Mouse (Mus musculus) WW6 (cell line): ENCODE results near the gene Gm10670.
"Not testable (repeated sequence)": the region's sequence is repeated elsewhere in the genome, so short reads cannot be mapped to it uniquely, and the experiment has no call there.

Experiments used
- DNase-seq: peaks from one replicate; pipeline ENCODE4 v3.0.0-alpha.2; 2013; ENCODE audit warnings: low read depth, low spot score

Gm10670 gene

DNA sequence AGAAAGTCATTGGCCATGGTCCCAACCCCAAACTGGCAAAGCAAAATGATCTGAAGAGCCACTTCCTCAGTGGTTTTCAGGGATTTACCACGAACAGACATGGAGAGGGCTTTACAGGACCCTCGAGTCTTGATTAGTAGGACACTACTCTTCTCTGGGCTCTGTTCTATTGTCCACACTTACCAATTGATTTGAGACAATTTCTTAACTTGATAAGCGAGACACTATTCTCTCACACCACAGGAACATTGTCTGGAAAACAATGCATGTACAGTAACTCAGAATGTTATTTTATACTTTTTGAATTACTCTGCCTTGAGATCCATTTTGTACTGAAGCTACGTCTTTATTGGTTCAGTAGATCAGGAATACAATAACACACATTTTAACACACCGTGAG, at the start of gene Gm10670:
Gene Gm10670, minus strand, starts transcription at position 101 of the 400 bp plus-strand sequence.
- DNase-seq = not testable (repeated sequence)

DNA sequence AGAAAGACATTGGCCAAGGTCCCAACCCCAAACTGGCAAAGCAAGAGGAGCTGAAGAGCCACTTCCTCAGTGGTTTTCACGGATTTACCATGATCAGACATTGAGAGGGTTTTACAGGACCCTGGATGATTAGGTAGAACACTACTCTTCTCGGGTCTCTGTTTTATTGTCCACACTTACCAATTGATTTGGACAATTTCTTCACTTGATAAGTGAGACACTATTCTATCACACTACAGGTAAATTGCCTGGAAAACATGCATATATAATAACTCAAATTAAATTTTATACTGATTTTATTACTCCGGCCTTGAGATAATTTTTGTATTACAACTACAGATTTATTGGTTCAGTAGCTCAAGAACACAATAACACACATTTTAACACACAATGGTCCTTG, 35.7 kb upstream of the Gm10670 start, which contains the start of gene Vmn1r103:
Gene Vmn1r103, minus strand, starts transcription at position 101 of the 400 bp plus-strand sequence.
- not testable (repeated sequence) for DNase-seq

DNA sequence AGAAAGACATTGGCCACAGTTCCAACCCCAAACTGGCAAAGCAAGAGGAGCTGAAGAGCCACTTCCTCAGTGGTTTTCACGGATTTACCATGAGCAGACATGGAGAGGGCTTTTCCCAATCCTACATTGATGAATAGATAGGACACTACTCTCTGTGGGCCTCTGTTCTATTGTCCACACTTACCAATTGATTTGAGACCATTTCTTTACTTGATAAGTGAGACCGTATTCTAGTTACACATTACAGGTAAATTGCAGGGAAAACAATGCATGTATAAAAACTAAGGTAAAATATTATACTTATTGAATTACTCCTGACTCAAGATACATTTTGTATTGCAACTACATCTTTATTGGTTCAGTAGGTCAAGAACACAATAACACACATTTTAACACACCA, 32.2 kb downstream of the Gm10670 start, which contains the start of gene Vmn1r101:
Gene Vmn1r101, minus strand, starts transcription at position 101 of the 400 bp plus-strand sequence.
- not testable (repeated sequence) for DNase-seq
